Mouse (Mus musculus): ENCODE measurements around the gene Pitpnm2. TPM values are rescaled to one million over a fixed set of nuclear protein-coding genes. Genes with fewer than 3 reads are reported as not detected.

Gene Pitpnm2
- polyA plus RNA-seq, 1 experiment from 2014 or later, result 7.4 TPM

- Histone ChIP-seq H3K4me2 (no peak overlapping the region), H3K9me3 (no peaks in the 10 kb centered on the region), H3K4me3 (no peak overlapping the region), H3K27ac (no peak overlapping the region), H3K36me3 (no peaks in the 10 kb centered on the region), H3K9ac (no peak overlapping the region), H3K4me1 (replicated peaks) (peaks cover 45% of the 10 kb centered on the region), H3K27me3 (no peaks in the 10 kb centered on the region)
- WGBS, result 60% methylated on average over 9 of the region's 9 CpGs
- ATAC-seq (ENCODE audit: low FRiP score), result no peak
Observed at GRCm38 (mm10) chr5:124205211-124205610, 44.3 kb downstream of the Pitpnm2 start.

- no peak overlapping the region for H3K9ac ChIP-seq
- H3K36me3 ChIP-seq, result no peaks in the 10 kb centered on the region
- peaks cover 36% of the 10 kb centered on the region for H3K4me1 ChIP-seq (replicated peaks)
- ATAC-seq (ENCODE audit: low FRiP score), result no peak
- no peak overlapping the region for H3K4me2 ChIP-seq
- no peaks in the 10 kb centered on the region for H3K9me3 ChIP-seq
- 85% methylated on average over 9 of the region's 9 CpGs for WGBS
- no peaks in the 10 kb centered on the region for H3K27me3 ChIP-seq
- H3K4me3 ChIP-seq, result no peak overlapping the region
- H3K27ac ChIP-seq, result no peak overlapping the region
Observed at GRCm38 (mm10) chr5:124204127-124204794, 45.3 kb downstream of the Pitpnm2 start.

GRCm38 (mm10) chr5:124203251-124203650 lies 46.3 kb downstream of the Pitpnm2 start:
- WGBS, result 87% methylated on average over 4 of the region's 4 CpGs
- Histone ChIP-seq H3K4me3 (no peak overlapping the region), H3K9me3 (no peaks in the 10 kb centered on the region), H3K4me2 (no peak overlapping the region), H3K27ac (no peak overlapping the region), H3K36me3 (no peaks in the 10 kb centered on the region), H3K9ac (no peak overlapping the region), H3K27me3 (no peaks in the 10 kb centered on the region), H3K4me1 (replicated peaks) (peaks cover 36% of the 10 kb centered on the region)
- ATAC-seq (ENCODE audit: low FRiP score), result no peak

- Histone ChIP-seq H3K9me3 (no peaks in the 10 kb centered on the region), H3K4me3 (no peak overlapping the region), H3K27ac (no peak overlapping the region), H3K9ac (no peak overlapping the region), H3K4me2 (no peak overlapping the region), H3K4me1 (replicated peaks) (peaks cover 27% of the 10 kb centered on the region), H3K27me3 (no peaks in the 10 kb centered on the region), H3K36me3 (no peaks in the 10 kb centered on the region)
- ATAC-seq (ENCODE audit: low FRiP score), result no peak
- 75% methylated on average over 4 of the region's 4 CpGs for WGBS
Observed at GRCm38 (mm10) chr5:124202071-124202470, 47.5 kb downstream of the Pitpnm2 start.

GRCm38 (mm10) chr5:124201564-124201963 lies 48.0 kb downstream of the Pitpnm2 start:
- ATAC-seq (ENCODE audit: low FRiP score), result no peak
- Histone ChIP-seq H3K36me3 (no peaks in the 10 kb centered on the region), H3K27me3 (no peaks in the 10 kb centered on the region), H3K9ac (no peak overlapping the region), H3K4me3 (no peak overlapping the region), H3K27ac (no peak overlapping the region), H3K9me3 (no peaks in the 10 kb centered on the region), H3K4me2 (no peak overlapping the region), H3K4me1 (replicated peaks) (peaks cover 23% of the 10 kb centered on the region)
- WGBS, result 87% methylated on average over 2 of the region's 2 CpGs

GRCm38 (mm10) chr5:124200844-124201243 lies 48.7 kb downstream of the Pitpnm2 start:
- H3K27me3 ChIP-seq, result no peaks in the 10 kb centered on the region
- peaks cover 16% of the 10 kb centered on the region for H3K4me1 ChIP-seq (replicated peaks)
- no peak for ATAC-seq (ENCODE audit: low FRiP score)
- no peaks in the 10 kb centered on the region for H3K9me3 ChIP-seq
- 71% methylated on average over 5 of the region's 5 CpGs for WGBS
- H3K4me3 ChIP-seq, result no peak overlapping the region
- no peaks in the 10 kb centered on the region for H3K36me3 ChIP-seq
- no peak overlapping the region for H3K27ac ChIP-seq
- H3K4me2 ChIP-seq, result no peak overlapping the region
- no peak overlapping the region for H3K9ac ChIP-seq

- 79% methylated on average over 5 of the region's 5 CpGs for WGBS
- no peak for ATAC-seq (ENCODE audit: low FRiP score)
- Histone ChIP-seq H3K36me3 (no peaks in the 10 kb centered on the region), H3K4me3 (no peak overlapping the region), H3K9me3 (no peaks in the 10 kb centered on the region), H3K27ac (no peak overlapping the region), H3K4me2 (no peak overlapping the region), H3K9ac (no peak overlapping the region), H3K27me3 (no peaks in the 10 kb centered on the region), H3K4me1 (replicated peaks) (peaks cover 14% of the 10 kb centered on the region)
Observed at GRCm38 (mm10) chr5:124199168-124199567, 50.4 kb downstream of the Pitpnm2 start.

- no peak for ATAC-seq (ENCODE audit: low FRiP score)
- Histone ChIP-seq H3K36me3 (no peaks in the 10 kb centered on the region), H3K27ac (no peak overlapping the region), H3K4me1 (replicated peaks) (peaks cover 21% of the 10 kb centered on the region), H3K4me3 (no peak overlapping the region), H3K27me3 (no peaks in the 10 kb centered on the region), H3K9ac (no peak overlapping the region), H3K9me3 (no peaks in the 10 kb centered on the region), H3K4me2 (no peak overlapping the region)
- WGBS, result 90% methylated on average over 7 of the region's 7 CpGs
Observed at GRCm38 (mm10) chr5:124198473-124198872, 51.1 kb downstream of the Pitpnm2 start.

- H3K36me3 ChIP-seq, result no peaks in the 10 kb centered on the region
- no peak overlapping the region for H3K4me3 ChIP-seq
- WGBS, result 95% methylated on average over 4 of the region's 4 CpGs
- H3K27ac ChIP-seq, result no peak overlapping the region
- no peaks in the 10 kb centered on the region for H3K9me3 ChIP-seq
- peaks cover 37% of the 10 kb centered on the region for H3K4me1 ChIP-seq (replicated peaks)
- ATAC-seq (ENCODE audit: low FRiP score), result no peak
- no peaks in the 10 kb centered on the region for H3K27me3 ChIP-seq
- no peak overlapping the region for H3K9ac ChIP-seq
- no peak overlapping the region for H3K4me2 ChIP-seq
Observed at GRCm38 (mm10) chr5:124196082-124196481, 53.5 kb downstream of the Pitpnm2 start.

GRCm38 (mm10) chr5:124194386-124195084 lies 55.0 kb downstream of the Pitpnm2 start:
- WGBS, result 73% methylated on average over 11 of the region's 11 CpGs

GRCm38 (mm10) chr5:124193286-124194112 lies 56.1 kb downstream of the Pitpnm2 start:
- peak overlapping the region; percentile 80 for H3K27ac ChIP-seq
- peak overlapping the region; percentile 21 for H3K4me2 ChIP-seq
- no peaks in the 10 kb centered on the region for H3K9me3 ChIP-seq
- no peak overlapping the region for H3K4me3 ChIP-seq
- no peaks in the 10 kb centered on the region for H3K36me3 ChIP-seq
- peak; percentile 66 for ATAC-seq (ENCODE audit: low FRiP score)
- H3K9ac ChIP-seq, result peak overlapping the region; percentile 62; the same call in 1 of the 2 replicates
- 70% methylated on average over 24 of the region's 24 CpGs for WGBS
- H3K4me1 ChIP-seq (replicated peaks), result peaks cover 46% of the 10 kb centered on the region
- H3K27me3 ChIP-seq, result no peaks in the 10 kb centered on the region

More at GRCm38 (mm10) chr5:124194386-124195084, 55.0 kb downstream of the Pitpnm2 start:
- Histone ChIP-seq H3K4me2 (no peak overlapping the region), H3K9me3 (no peaks in the 10 kb centered on the region), H3K4me1 (replicated peaks) (peaks cover 37% of the 10 kb centered on the region), H3K36me3 (no peaks in the 10 kb centered on the region), H3K27me3 (no peaks in the 10 kb centered on the region), H3K27ac (peak overlapping the region; percentile 80), H3K4me3 (no peak overlapping the region), H3K9ac (no peak overlapping the region)
- ATAC-seq (ENCODE audit: low FRiP score), result no peak

- no peaks in the 10 kb centered on the region for H3K9me3 ChIP-seq
- H3K4me2 ChIP-seq, result peak overlapping the region; percentile 21
- H3K9ac ChIP-seq, result peak overlapping the region; percentile 62
- H3K27me3 ChIP-seq, result no peaks in the 10 kb centered on the region
- H3K4me1 ChIP-seq (replicated peaks), result peaks cover 53% of the 10 kb centered on the region
- 38% methylated on average over 10 of the region's 10 CpGs for WGBS
- 0 out of 2 replicates have a peak, but pooled peaks have one; percentile 27 for ATAC-seq (ENCODE audit: low FRiP score)
- no peaks in the 10 kb centered on the region for H3K36me3 ChIP-seq
- H3K27ac ChIP-seq, result peak overlapping the region; percentile 80
- no peak overlapping the region for H3K4me3 ChIP-seq
Observed at GRCm38 (mm10) chr5:124192726-124193285, 56.8 kb downstream of the Pitpnm2 start.

Data from hindbrain, embryonic 13.5 days (tissue).